Mouse (Mus musculus) heart, postnatal 0 days (tissue): ENCODE measurements at regions not wholly inside any gene's neighbourhood (a gene's known extent, or its start where the extent isn't known, plus 50 kb on each side); places are given as distances from the start of the nearest gene placed in this dataset.

ENCODE experiments used
- ATAC-seq: fragments of 200-750 bp; cut with Nextera tagmentation; 2 replicates; pipeline ENCODE4 v1.8.0; 2017; ENCODE audit warnings: low read depth, moderate number of reproducible peaks, moderate library complexity; ENCODE audit not compliant: insufficient read depth
- DNase-seq: peaks from one replicate; pipeline ENCODE4 v3.0.0-alpha.2; 2016; ENCODE audit warnings: low spot score
- H3K27ac ChIP-seq: fragments of 300-500 bp; sonication (generic); 2 replicates; pipeline ENCODE4 v1.5.1; 2014; ENCODE audit warnings: low read depth, mild to moderate bottlenecking
- H3K27me3 ChIP-seq: fragments of 300-500 bp; sonication (generic); 2 replicates; pipeline ENCODE4 v1.6.1; 2014; ENCODE audit warnings: low read length, mixed read lengths; ENCODE audit not compliant: control insufficient read depth, insufficient read depth
- H3K36me3 ChIP-seq: fragments of 300-500 bp; sonication (generic); replicated peaks from 2 replicates; pipeline ENCODE4 v1.6.1; 2014; ENCODE audit warnings: low read length, mixed read lengths; ENCODE audit not compliant: control insufficient read depth, insufficient read depth
- H3K4me1 ChIP-seq: fragments of 300-500 bp; sonication (generic); 2 replicates; pipeline ENCODE4 v1.6.1; 2014; ENCODE audit warnings: antibody characterized with exemption; ENCODE audit not compliant: control insufficient read depth, insufficient read depth
- H3K4me2 ChIP-seq: fragments of 300-500 bp; sonication (generic); 2 replicates; pipeline ENCODE4 v1.6.1; 2014; ENCODE audit warnings: low read depth, mild to moderate bottlenecking, low read length, moderate library complexity
- H3K4me3 ChIP-seq: fragments of 300-500 bp; sonication (generic); 2 replicates; pipeline ENCODE4 v1.5.1; 2014; ENCODE audit warnings: low read depth, low read length
- H3K9ac ChIP-seq: fragments of 300-500 bp; sonication (generic); replicated peaks from 2 replicates; pipeline ENCODE4 v1.6.1; 2014; ENCODE audit warnings: low read depth, low read length, mixed read lengths
- H3K9me3 ChIP-seq: fragments of 300-500 bp; sonication (generic); replicated peaks from 2 replicates; pipeline ENCODE4 v1.6.1; 2016; ENCODE audit warnings: low read length; ENCODE audit not compliant: control insufficient read depth
- CTCF ChIP-seq: IDR thresholded peaks from 2 replicates; pipeline ENCODE4 v1.5.1; 2016; ENCODE audit warnings: antibody characterized with exemption, control low read depth, low read depth
- EP300 ChIP-seq: IDR thresholded peaks from 2 replicates; pipeline ENCODE4 v1.6.1; 2016; ENCODE audit warnings: antibody characterized with exemption, low read depth
- WGBS: fragments of 180-500 bp; shearing (Covaris S2); extraction: QIAGEN DNeasy Blood & Tissue Kit; methylation state at CpG from one replicate; pipeline ENCODE4 v1.1.7; 2014; 5-methylcytosine and 5-hydroxymethylcytosine counted together

DNA sequence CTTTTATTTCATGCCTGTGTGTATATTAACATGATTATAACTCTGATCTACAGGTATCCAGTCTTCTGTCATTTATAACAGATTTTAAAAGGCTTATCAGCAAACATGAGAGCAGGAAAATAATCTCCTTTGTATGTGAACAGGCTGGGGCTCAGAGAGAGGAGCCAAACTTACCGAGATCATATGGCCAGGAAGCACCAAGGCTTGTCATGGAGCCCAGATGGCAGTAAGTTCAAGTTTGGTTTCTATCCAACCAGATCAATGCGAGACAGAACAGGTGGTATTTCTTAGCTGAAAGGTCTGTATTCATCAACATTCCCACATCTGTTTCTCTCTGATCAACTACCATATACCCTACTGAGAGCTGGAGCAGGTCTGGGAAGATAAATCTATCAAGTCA lies 96.1 kb upstream of the Tnc start:
- H3K4me2 ChIP-seq: no peak overlapping the region

DNA sequence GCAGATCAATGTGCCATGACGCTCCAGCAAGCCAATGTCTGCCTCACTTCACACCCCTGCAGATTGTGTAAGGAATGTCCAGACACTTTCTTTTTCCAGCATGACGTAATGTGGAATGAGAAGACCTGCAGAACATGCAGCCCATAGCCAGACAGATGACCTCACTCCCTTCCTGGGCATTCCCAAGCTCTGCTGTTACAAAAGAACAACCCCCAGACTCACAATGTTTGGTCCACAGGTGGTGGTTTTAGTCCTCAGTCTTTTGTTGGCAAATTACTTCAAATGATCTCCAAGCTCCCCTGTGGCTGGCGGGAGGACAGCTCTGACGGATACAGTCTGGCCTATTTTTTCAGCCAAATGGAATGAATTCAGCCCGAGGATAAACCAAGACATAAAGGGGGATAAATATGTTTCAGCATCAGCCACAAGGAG lies 95.6 kb upstream of the Tnc start:
- H3K9ac ChIP-seq: no peak overlapping the region
- no peak overlapping the region for H3K4me3 ChIP-seq
- ATAC-seq (0 out of 2 replicates have a peak, but pooled peaks have one; percentile 4), DNase-seq (peak; percentile 28)
- H3K27ac ChIP-seq: no peak overlapping the region
- no peaks in the 10 kb centered on the region for H3K9me3 ChIP-seq
- no peaks in the 10 kb centered on the region for H3K36me3 ChIP-seq
- TF ChIP-seq CTCF (no peak), EP300 (no peak)
- H3K4me1 ChIP-seq: no peaks in the 10 kb centered on the region
- no peak overlapping the region for H3K4me2 ChIP-seq
- 49% methylated on average over 5 of the region's 5 CpGs for WGBS
- no peaks in the 10 kb centered on the region for H3K27me3 ChIP-seq

More for the DNA sequence above, 96.1 kb upstream of the Tnc start:
- 53% methylated on average over 2 of the region's 2 CpGs for WGBS
- TF ChIP-seq EP300 (no peak), CTCF (no peak)
- Histone ChIP-seq H3K4me1 (no peaks in the 10 kb centered on the region), H3K4me3 (no peak overlapping the region), H3K36me3 (no peaks in the 10 kb centered on the region), H3K27me3 (no peaks in the 10 kb centered on the region), H3K27ac (no peak overlapping the region), H3K9me3 (no peaks in the 10 kb centered on the region), H3K9ac (no peak overlapping the region)
- DNase-seq (no peak), ATAC-seq (no peak)

DNA sequence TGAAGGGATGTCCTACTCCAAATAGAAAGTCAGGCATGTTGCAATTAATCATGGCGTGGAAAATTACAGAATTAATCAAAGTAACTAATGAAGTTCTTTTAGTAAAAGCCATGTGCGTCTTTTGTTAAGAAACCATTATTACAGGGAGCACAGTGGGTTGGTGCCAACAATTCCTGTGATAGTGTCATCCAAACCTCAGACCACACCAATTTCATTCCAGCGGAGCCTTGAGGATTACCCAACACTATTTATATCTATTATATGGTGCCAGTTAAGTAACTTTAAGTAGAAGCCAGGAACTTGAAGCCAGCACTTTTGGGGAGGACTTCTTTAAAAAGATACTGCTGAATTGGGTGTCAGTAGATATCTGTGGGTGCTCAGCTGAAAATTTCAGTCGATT lies 93.0 kb upstream of the Tnc start:
- WGBS: 69% methylated on average over 4 of the region's 4 CpGs
- Histone ChIP-seq H3K27ac (no peak overlapping the region), H3K27me3 (no peaks in the 10 kb centered on the region), H3K4me3 (no peak overlapping the region), H3K4me1 (no peaks in the 10 kb centered on the region), H3K9ac (no peak overlapping the region), H3K4me2 (no peak overlapping the region), H3K9me3 (no peaks in the 10 kb centered on the region), H3K36me3 (no peaks in the 10 kb centered on the region)
- DNase-seq (no peak), ATAC-seq (no peak)
- TF ChIP-seq EP300 (no peak), CTCF (no peak)

DNA sequence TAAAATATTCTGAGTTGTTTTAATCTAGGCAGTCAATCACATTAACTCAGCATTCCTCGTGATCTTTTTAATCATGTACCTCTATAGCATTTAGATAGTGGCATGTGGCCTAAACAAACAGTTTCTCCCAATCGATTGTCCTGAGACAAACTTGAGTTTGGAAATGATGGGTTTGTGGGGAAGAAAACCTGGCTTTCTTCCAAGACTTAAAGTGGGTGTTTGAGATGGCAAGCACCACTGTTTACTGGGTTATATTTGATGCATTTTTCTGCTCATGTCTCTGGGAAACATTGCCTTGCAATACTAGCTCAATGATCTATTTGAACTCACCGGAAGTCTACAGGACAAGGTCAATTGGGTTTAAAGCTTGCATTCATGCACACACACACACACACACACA lies 88.2 kb upstream of the Tnc start:
- H3K4me2 ChIP-seq: no peak overlapping the region
- H3K4me3 ChIP-seq: no peak overlapping the region
- DNase-seq (no peak), ATAC-seq (no peak)
- H3K9me3 ChIP-seq: no peaks in the 10 kb centered on the region
- H3K27me3 ChIP-seq: no peaks in the 10 kb centered on the region
- no peaks in the 10 kb centered on the region for H3K36me3 ChIP-seq
- H3K27ac ChIP-seq: no peak overlapping the region
- H3K9ac ChIP-seq: no peak overlapping the region
- no peaks in the 10 kb centered on the region for H3K4me1 ChIP-seq
- TF ChIP-seq CTCF (no peak), EP300 (no peak)
- 63% methylated on average over 3 of the region's 3 CpGs for WGBS

DNA sequence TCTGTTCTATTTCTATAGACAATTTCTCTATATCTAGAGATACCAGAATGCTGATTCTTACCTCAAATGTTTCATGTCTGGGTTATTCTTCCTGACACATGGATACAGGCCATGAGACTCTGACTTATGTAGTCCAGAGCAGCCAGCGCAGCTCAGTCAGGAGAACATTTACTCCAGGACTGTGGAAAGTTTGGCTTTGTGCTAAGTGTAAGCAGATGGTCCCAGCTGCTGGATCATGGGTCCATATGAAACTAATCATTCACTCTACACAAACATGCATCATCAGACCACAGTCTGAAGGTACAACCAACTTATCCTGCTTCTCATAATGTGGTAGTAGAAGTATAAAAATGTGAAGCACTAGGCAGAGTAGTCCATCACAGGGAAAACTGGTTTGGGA lies 82.5 kb upstream of the Tnc start:
- no peaks in the 10 kb centered on the region for H3K27me3 ChIP-seq
- H3K9me3 ChIP-seq: no peaks in the 10 kb centered on the region
- no peak overlapping the region for H3K4me2 ChIP-seq
- 55% methylated on average over 1 of the region's 1 CpGs for WGBS
- no peak for ATAC-seq
- H3K9ac ChIP-seq: no peak overlapping the region
- TF ChIP-seq CTCF (no peak), EP300 (no peak)
- no peaks in the 10 kb centered on the region for H3K36me3 ChIP-seq
- DNase-seq: no peak
- H3K27ac ChIP-seq: no peak overlapping the region
- H3K4me3 ChIP-seq: no peak overlapping the region
- no peaks in the 10 kb centered on the region for H3K4me1 ChIP-seq

GRCm38 (mm10) chr4:64124387-64125088 lies 77.7 kb upstream of the Tnc start:
- Histone ChIP-seq H3K9me3 (no peaks in the 10 kb centered on the region), H3K27me3 (no peaks in the 10 kb centered on the region), H3K4me2 (no peak overlapping the region), H3K4me1 (no peaks in the 10 kb centered on the region), H3K4me3 (no peak overlapping the region), H3K27ac (no peak overlapping the region), H3K9ac (no peak overlapping the region), H3K36me3 (no peaks in the 10 kb centered on the region)
- TF ChIP-seq EP300: no peak
- TF ChIP-seq CTCF: no peak
- WGBS: 68% methylated on average over 2 of the region's 2 CpGs
- no peak for DNase-seq
- no peak for ATAC-seq
